Mouse (Mus musculus): ENCODE measurements around the gene Tshz2. TPM values are rescaled to one million over a fixed set of nuclear protein-coding genes. Genes with fewer than 3 reads are reported as not detected.

Gene Tshz2
- polyA plus RNA-seq, 1 experiment, result 5.8 TPM

- Histone ChIP-seq H3K4me1 (ENCODE audit: control insufficient read depth, insufficient read depth, insufficient read length) (no peaks in the 10 kb centered on the region), H3K36me3 (ENCODE audit: control insufficient read depth, insufficient read depth, low read length) (no peaks in the 10 kb centered on the region), H3K4me3 (ENCODE audit: extremely low read depth, insufficient read depth, insufficient read length) (no peak overlapping the region), H3K27ac (ENCODE audit: insufficient read depth, low read length) (no peak overlapping the region), H3K27me3 (ENCODE audit: control insufficient read depth, insufficient read depth, low read length) (no peaks in the 10 kb centered on the region)
- DNase-seq (ENCODE audit: low read depth in 1 of 2, low spot score in 2 of 2), result no peak
- TF ChIP-seq POLR2A (IDR thresholded peaks at IDR 0.05; ENCODE audit: low read depth, low read length), result no peak
- no peak for TF ChIP-seq CTCF (IDR thresholded peaks at IDR 0.05; ENCODE audit: extremely low read depth, insufficient read depth, insufficient read length, insufficient replicate concordance)
- 54% methylated on average over 5 of the region's 5 CpGs for WGBS
These were observed 228.1 kb downstream of the Tshz2 start for GRCm38 (mm10) chr2:169860895-169861294.

- H3K4me3 ChIP-seq (ENCODE audit: extremely low read depth, insufficient read depth, insufficient read length), result no peak overlapping the region
- no peaks in the 10 kb centered on the region for H3K36me3 ChIP-seq (ENCODE audit: control insufficient read depth, insufficient read depth, low read length)
- DNase-seq (ENCODE audit: low read depth in 1 of 2, low spot score in 2 of 2), result no peak
- WGBS, result 70% methylated on average over 6 of the region's 6 CpGs
- TF ChIP-seq POLR2A (IDR thresholded peaks at IDR 0.05; ENCODE audit: low read depth, low read length) (no peak), CTCF (IDR thresholded peaks at IDR 0.05; ENCODE audit: extremely low read depth, insufficient read depth, insufficient read length, insufficient replicate concordance) (no peak)
- no peaks in the 10 kb centered on the region for H3K27me3 ChIP-seq (ENCODE audit: control insufficient read depth, insufficient read depth, low read length)
- H3K4me1 ChIP-seq (ENCODE audit: control insufficient read depth, insufficient read depth, insufficient read length), result no peaks in the 10 kb centered on the region
- no peak overlapping the region for H3K27ac ChIP-seq (ENCODE audit: insufficient read depth, low read length)
These were observed 229.9 kb downstream of the Tshz2 start for GRCm38 (mm10) chr2:169862701-169863100.

GRCm38 (mm10) chr2:169869468-169869867, 236.7 kb downstream of the Tshz2 start:
- DNase-seq (ENCODE audit: low read depth in 1 of 2, low spot score in 2 of 2), result no peak
- H3K27ac ChIP-seq (ENCODE audit: insufficient read depth, low read length), result no peak overlapping the region
- TF ChIP-seq POLR2A (IDR thresholded peaks at IDR 0.05; ENCODE audit: low read depth, low read length) (no peak), CTCF (IDR thresholded peaks at IDR 0.05; ENCODE audit: extremely low read depth, insufficient read depth, insufficient read length, insufficient replicate concordance) (no peak)
- no peak overlapping the region for H3K4me3 ChIP-seq (ENCODE audit: extremely low read depth, insufficient read depth, insufficient read length)
- no peaks in the 10 kb centered on the region; the same call in 1 of the 2 replicates for H3K4me1 ChIP-seq (ENCODE audit: control insufficient read depth, insufficient read depth, insufficient read length)
- no peaks in the 10 kb centered on the region for H3K27me3 ChIP-seq (ENCODE audit: control insufficient read depth, insufficient read depth, low read length)
- H3K36me3 ChIP-seq (ENCODE audit: control insufficient read depth, insufficient read depth, low read length), result no peaks in the 10 kb centered on the region
- 19% methylated on average over 7 of the region's 7 CpGs for WGBS

DNA sequence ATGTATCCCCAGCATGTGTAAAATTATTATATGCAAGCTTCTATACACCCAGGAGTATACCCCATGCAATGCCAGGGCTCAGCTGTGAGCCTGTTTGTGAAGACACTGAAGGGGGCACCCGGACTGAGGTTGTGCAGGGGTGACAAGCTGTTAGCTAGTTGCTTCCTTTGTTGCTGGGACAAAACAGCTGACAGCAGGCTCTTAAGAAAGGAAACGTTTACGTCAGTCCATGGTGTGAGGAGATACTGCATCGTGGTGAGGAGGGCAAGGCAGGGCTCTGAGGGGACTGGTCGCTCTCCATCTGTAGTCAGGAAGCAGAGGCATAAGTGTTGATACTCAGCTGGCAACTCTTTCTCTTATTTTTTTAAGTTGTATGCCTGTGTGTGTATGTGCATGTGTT, 237.7 kb downstream of the Tshz2 start:
- Histone ChIP-seq H3K27me3 (ENCODE audit: control insufficient read depth, insufficient read depth, low read length) (no peaks in the 10 kb centered on the region), H3K4me3 (ENCODE audit: extremely low read depth, insufficient read depth, insufficient read length) (no peak overlapping the region), H3K4me1 (ENCODE audit: control insufficient read depth, insufficient read depth, insufficient read length) (no peaks in the 10 kb centered on the region; the same call in 1 of the 2 replicates), H3K36me3 (ENCODE audit: control insufficient read depth, insufficient read depth, low read length) (no peaks in the 10 kb centered on the region), H3K27ac (ENCODE audit: insufficient read depth, low read length) (no peak overlapping the region)
- DNase-seq (ENCODE audit: low read depth in 1 of 2, low spot score in 2 of 2), result no peak
- TF ChIP-seq CTCF (IDR thresholded peaks at IDR 0.05; ENCODE audit: extremely low read depth, insufficient read depth, insufficient read length, insufficient replicate concordance) (no peak), POLR2A (IDR thresholded peaks at IDR 0.05; ENCODE audit: low read depth, low read length) (no peak)
- WGBS, result 18% methylated on average over 5 of the region's 5 CpGs

- H3K4me1 ChIP-seq (ENCODE audit: control insufficient read depth, insufficient read depth, insufficient read length), result no peaks in the 10 kb centered on the region; the same call in 1 of the 2 replicates
- TF ChIP-seq POLR2A (IDR thresholded peaks at IDR 0.05; ENCODE audit: low read depth, low read length) (no peak), CTCF (IDR thresholded peaks at IDR 0.05; ENCODE audit: extremely low read depth, insufficient read depth, insufficient read length, insufficient replicate concordance) (no peak)
- H3K4me3 ChIP-seq (ENCODE audit: extremely low read depth, insufficient read depth, insufficient read length), result no peak overlapping the region
- no peak for DNase-seq (ENCODE audit: low read depth in 1 of 2, low spot score in 2 of 2)
- H3K27ac ChIP-seq (ENCODE audit: insufficient read depth, low read length), result no peak overlapping the region
- H3K36me3 ChIP-seq (ENCODE audit: control insufficient read depth, insufficient read depth, low read length), result no peaks in the 10 kb centered on the region
- no peaks in the 10 kb centered on the region for H3K27me3 ChIP-seq (ENCODE audit: control insufficient read depth, insufficient read depth, low read length)
- WGBS, result 92% methylated on average over 8 of the region's 8 CpGs
These were observed 238.7 kb downstream of the Tshz2 start for GRCm38 (mm10) chr2:169871436-169872060.

- no peak for TF ChIP-seq POLR2A (IDR thresholded peaks at IDR 0.05; ENCODE audit: low read depth, low read length)
- TF ChIP-seq CTCF (IDR thresholded peaks at IDR 0.05; ENCODE audit: extremely low read depth, insufficient read depth, insufficient read length, insufficient replicate concordance), result no peak
- no peak for DNase-seq (ENCODE audit: low read depth in 1 of 2, low spot score in 2 of 2)
- 21% methylated on average over 16 of the region's 16 CpGs for WGBS
- Histone ChIP-seq H3K4me3 (ENCODE audit: extremely low read depth, insufficient read depth, insufficient read length) (no peak overlapping the region), H3K36me3 (ENCODE audit: control insufficient read depth, insufficient read depth, low read length) (no peaks in the 10 kb centered on the region), H3K4me1 (ENCODE audit: control insufficient read depth, insufficient read depth, insufficient read length) (no peaks in the 10 kb centered on the region; the same call in 1 of the 2 replicates), H3K27me3 (ENCODE audit: control insufficient read depth, insufficient read depth, low read length) (no peaks in the 10 kb centered on the region), H3K27ac (ENCODE audit: insufficient read depth, low read length) (no peak overlapping the region)
These were observed 240.6 kb downstream of the Tshz2 start for GRCm38 (mm10) chr2:169873442-169873841.

- 84% methylated on average over 9 of the region's 9 CpGs for WGBS
- H3K36me3 ChIP-seq (ENCODE audit: control insufficient read depth, insufficient read depth, low read length), result no peaks in the 10 kb centered on the region
These were observed 255.1 kb downstream of the Tshz2 start for GRCm38 (mm10) chr2:169887921-169888320.

More at GRCm38 (mm10) chr2:169887921-169888320, 255.1 kb downstream of the Tshz2 start:
- DNase-seq (ENCODE audit: low read depth in 1 of 2, low spot score in 2 of 2), result no peak
- Histone ChIP-seq H3K27ac (ENCODE audit: insufficient read depth, low read length) (no peak overlapping the region), H3K4me3 (ENCODE audit: extremely low read depth, insufficient read depth, insufficient read length) (no peak overlapping the region), H3K4me1 (ENCODE audit: control insufficient read depth, insufficient read depth, insufficient read length) (no peaks in the 10 kb centered on the region), H3K27me3 (ENCODE audit: control insufficient read depth, insufficient read depth, low read length) (no peaks in the 10 kb centered on the region)
- TF ChIP-seq CTCF (IDR thresholded peaks at IDR 0.05; ENCODE audit: extremely low read depth, insufficient read depth, insufficient read length, insufficient replicate concordance) (no peak), POLR2A (IDR thresholded peaks at IDR 0.05; ENCODE audit: low read depth, low read length) (no peak)

All from spleen, adult 2 months (tissue).